15 mouse cellular contexts compared by ENCODE assay signal in genomic region chr14:121322641-121323040, GRCm38 (mm10). TPM values are rescaled to one million over a fixed set of nuclear protein-coding genes. Genes with fewer than 3 reads are reported as not detected.
A peak's percentile ranks its signal among the peaks of the same experiment; 100 is the strongest.
DNase-seq lines count a peak whose midpoint lies in the region; TF ChIP-seq lines count a peak whose summit lies in the region.
"Had no signal": no experiment of that assay in that cellular context is flagged by ENCODE, and none has a peak within 500 bp of the region (broad histone marks: within the 10 kb centered on the region; RNA-seq: fewer than 3 reads in every experiment).

No protein-coding gene starts in this region.

- no peak for TF ChIP-seq CTCF in layer of hippocampus, adult 2 months (conservative IDR thresholded peaks at IDR 0.05)

- peak overlapping the region; percentile 80; the same call in 1 of the 2 replicates for H3K27ac ChIP-seq in layer of hippocampus, adult 2 months
- H3K27ac ChIP-seq: hindbrain, embryonic 12.5 days; lung, embryonic 15.5 days; neural tube, embryonic 13.5 days had no signal

- peak; percentile 47 to 65 for DNase-seq in layer of hippocampus, adult 2 months (ENCODE audit: low spot score in 2 of 2)
- DNase-seq in layer of hippocampus, postnatal 25 days (ENCODE audit: extremely low spot score in 1 of 2, low spot score in 1 of 2) = no peak
- peak; percentile 85 to 87 for DNase-seq in frontal cortex, adult 2 months (ENCODE audit: extremely low spot score in 1 of 2, low spot score in 1 of 2)
- DNase-seq in layer of hippocampus, adult 9-11 months = peak; percentile 59
- peak; percentile 75 to 81 for DNase-seq in right cerebral cortex, adult 2 months (ENCODE audit: low spot score in 2 of 2)
- no peak for DNase-seq in urinary bladder, postnatal 36 days (ENCODE audit: low spot score in 2 of 2)
- DNase-seq in yolk sac, embryonic 10.5 days (ENCODE audit: low spot score) = no peak
- DNase-seq: cerebellum, adult 2 months; kidney, adult 2 months; kidney, postnatal 4 days; liver; retina, postnatal 1 day had no signal

- no peak overlapping the region for H3K4me3 ChIP-seq in layer of hippocampus, adult 2 months
- H3K4me3 ChIP-seq: hindbrain, embryonic 12.5 days; lung, embryonic 15.5 days; neural tube, embryonic 13.5 days had no signal

RNA-seq across cellular contexts. Expression of gene Stk24, which starts 57.2 kb away (rescaled TPM):
- 10 to 100 TPM; 66.0 to 68.1 TPM for total RNA-seq in layer of hippocampus, adult 2 months (2021)
- total RNA-seq in layer of hippocampus, postnatal 25 days (2021) = 10 to 100 TPM; 57.2 to 57.3 TPM
- polyA plus RNA-seq in frontal cortex, adult 2 months (2012; rRNA removed) = 30.9 and 32.3 TPM in 2 replicates

Comparison
In these comparisons a context has a peak if more than half of its experiments do, and no peak if none do; other contexts are left out.
1. DNase-seq: peak in layer of hippocampus, adult 2 months (2 of 2), frontal cortex, adult 2 months (2 of 2), layer of hippocampus, adult 9-11 months (single experiment) and right cerebral cortex, adult 2 months (2 of 2); none in layer of hippocampus, postnatal 25 days (0 of 2), urinary bladder, postnatal 36 days (0 of 2) and yolk sac, embryonic 10.5 days (single experiment).